Mouse (Mus musculus): ENCODE results near the gene Olfr665. TPM values are rescaled to one million over a fixed set of nuclear protein-coding genes. Genes with fewer than 3 reads are reported as not detected.

The Olfr665 gene
- not detected for polyA plus RNA-seq (2017; shearing (Covaris generic))

GRCm38 (mm10) chr7:104877731-104878130 lies at the start of gene Olfr665:
Gene Olfr665 (plus strand): TSS chr7:104878031.

DNA sequence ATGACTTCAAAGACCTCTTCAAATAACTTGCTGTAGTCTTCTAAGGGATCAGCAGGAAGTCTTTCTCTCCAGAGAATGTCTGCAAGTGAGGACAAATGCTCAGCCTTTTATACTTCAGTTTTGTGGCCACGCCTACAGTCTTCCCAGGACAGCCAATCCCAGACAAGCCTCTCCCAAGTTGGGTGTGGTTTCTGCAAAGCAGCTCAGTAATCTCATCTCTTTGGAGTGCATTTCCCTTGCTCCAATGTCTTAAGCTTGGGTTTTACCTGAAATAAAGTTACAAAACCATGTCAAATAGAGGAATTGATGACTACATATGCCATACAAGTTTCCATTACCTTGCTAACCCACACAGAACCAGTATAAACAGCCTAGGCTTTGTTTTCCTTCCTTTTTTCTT lies 35.3 kb upstream of the Olfr665 start, which contains the start of gene Usp17lb:
Usp17lb (minus strand) TSS at position 101 of the 400 bp plus-strand sequence.

GRCm38 (mm10) chr7:104856709-104857108 lies 21.1 kb upstream of the Olfr665 start, which contains the start of gene Usp17la:
Gene Usp17la (plus strand): TSS chr7:104857009.

DNA sequence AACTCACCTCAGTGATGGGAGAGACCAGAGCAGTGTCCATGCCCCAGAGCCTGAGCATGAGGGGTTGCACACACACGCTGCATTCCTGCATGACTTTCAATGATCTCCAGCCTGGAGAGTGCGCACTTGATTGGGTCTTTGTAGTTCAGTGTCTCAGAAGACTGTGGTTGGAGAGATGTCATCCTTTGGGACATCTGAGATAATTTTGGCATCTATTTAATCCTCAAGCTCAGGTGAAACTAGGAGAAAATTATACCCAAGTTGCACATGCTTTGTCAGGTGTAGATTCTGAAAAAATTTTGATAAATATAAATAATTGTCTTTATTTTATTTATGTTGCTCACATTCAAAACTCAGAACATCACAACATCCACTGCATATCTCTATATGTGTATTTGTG lies 18.0 kb downstream of the Olfr665 start, which contains the start of gene Olfr666:
Olfr666 (minus strand) TSS at position 101 of the 400 bp plus-strand sequence.

GRCm38 (mm10) chr7:104921382-104921781 lies 43.6 kb downstream of the Olfr665 start, which contains the start of gene Olfr667:
Gene Olfr667 (minus strand): TSS chr7:104921482.

GRCm38 (mm10) chr7:104927957-104928356 lies 50.1 kb downstream of the Olfr665 start, which contains the start of gene Olfr668:
Gene Olfr668 (minus strand): TSS chr7:104928057.

Other genes with a start within 250 kb of the Olfr665 start
- gene Olfr658, start 230.7 kb upstream of the Olfr665 start, polyA plus RNA-seq (2017; shearing (Covaris generic)), result not detected
- not detected for gene Olfr659, start 211.3 kb upstream of the Olfr665 start, polyA plus RNA-seq (2017; shearing (Covaris generic))
- not detected for gene Olfr661, start 191.5 kb upstream of the Olfr665 start, polyA plus RNA-seq (2017; shearing (Covaris generic))
- not detected for gene Usp17le, start 100.6 kb upstream of the Olfr665 start, polyA plus RNA-seq (2017; shearing (Covaris generic))
- gene Usp17lb, start 35.4 kb upstream of the Olfr665 start, polyA plus RNA-seq (2017; shearing (Covaris generic)), result not detected
- 0.10 TPM for gene Usp17la, start 21.0 kb upstream of the Olfr665 start, polyA plus RNA-seq (2017; shearing (Covaris generic))
- gene Olfr666, start 17.9 kb downstream of the Olfr665 start, polyA plus RNA-seq (2017; shearing (Covaris generic)), result not detected
- not detected for gene Olfr667, start 43.5 kb downstream of the Olfr665 start, polyA plus RNA-seq (2017; shearing (Covaris generic))
- gene Olfr668, start 50.0 kb downstream of the Olfr665 start, polyA plus RNA-seq (2017; shearing (Covaris generic)), result not detected
- gene Olfr669, start 56.2 kb downstream of the Olfr665 start, polyA plus RNA-seq (2017; shearing (Covaris generic)), result not detected
- not detected for gene Olfr670, start 84.6 kb downstream of the Olfr665 start, polyA plus RNA-seq (2017; shearing (Covaris generic))
- not detected for gene Olfr671, start 101.1 kb downstream of the Olfr665 start, polyA plus RNA-seq (2017; shearing (Covaris generic))
- not detected for gene Olfr672, start 124.0 kb downstream of the Olfr665 start, polyA plus RNA-seq (2017; shearing (Covaris generic))
- not detected for gene Olfr675, start 150.4 kb downstream of the Olfr665 start, polyA plus RNA-seq (2017; shearing (Covaris generic))
- gene Olfr676, start 154.7 kb downstream of the Olfr665 start, polyA plus RNA-seq (2017; shearing (Covaris generic)), result not detected
- not detected for gene Olfr677, start 173.3 kb downstream of the Olfr665 start, polyA plus RNA-seq (2017; shearing (Covaris generic))
- not detected for gene Olfr678, start 186.4 kb downstream of the Olfr665 start, polyA plus RNA-seq (2017; shearing (Covaris generic))
- gene Olfr679, start 203.2 kb downstream of the Olfr665 start, polyA plus RNA-seq (2017; shearing (Covaris generic)), result not detected
- not detected for gene Olfr680-ps1, start 214.8 kb downstream of the Olfr665 start, polyA plus RNA-seq (2017; shearing (Covaris generic))
- gene Olfr681, start 238.8 kb downstream of the Olfr665 start, polyA plus RNA-seq (2017; shearing (Covaris generic)), result not detected